Mouse (Mus musculus) C2C12 (cell line): ENCODE measurements around the gene Dcdc2c.

Source experiments
- CEBPB ChIP-seq: IDR thresholded peaks from one replicate; pipeline ENCODE4 v1.6.1; 2011; ENCODE audit warnings: low read depth, mild to moderate bottlenecking, control low read depth, moderate library complexity
- CTCF ChIP-seq: IDR thresholded peaks from one replicate; pipeline ENCODE4 v1.5.1; 2011; ENCODE audit not compliant: control insufficient read depth, insufficient read depth, insufficient read length
- FOSL1 ChIP-seq: IDR thresholded peaks from one replicate; pipeline ENCODE4 v1.8.0; 2011; ENCODE audit warnings: mild to moderate bottlenecking, low read length; ENCODE audit not compliant: poor library complexity, insufficient read depth, severe bottlenecking
- MAX ChIP-seq: IDR thresholded peaks from one replicate; pipeline ENCODE4 v1.6.1; 2011; ENCODE audit warnings: mild to moderate bottlenecking, control low read depth
- MYOD1 ChIP-seq: IDR thresholded peaks from one replicate; pipeline ENCODE4 v1.6.1; 2011; ENCODE audit warnings: low read depth; ENCODE audit not compliant: control insufficient read depth, insufficient read length
- MYOG ChIP-seq: IDR thresholded peaks from one replicate; pipeline ENCODE4 v1.6.1; 2011; ENCODE audit not compliant: control insufficient read depth, insufficient read length; ENCODE audit errors: extremely low read depth
- USF1 ChIP-seq: IDR thresholded peaks from one replicate; pipeline ENCODE4 v1.6.1; 2011; ENCODE audit warnings: low read depth, mild to moderate bottlenecking, control low read depth, moderate library complexity

DNA sequence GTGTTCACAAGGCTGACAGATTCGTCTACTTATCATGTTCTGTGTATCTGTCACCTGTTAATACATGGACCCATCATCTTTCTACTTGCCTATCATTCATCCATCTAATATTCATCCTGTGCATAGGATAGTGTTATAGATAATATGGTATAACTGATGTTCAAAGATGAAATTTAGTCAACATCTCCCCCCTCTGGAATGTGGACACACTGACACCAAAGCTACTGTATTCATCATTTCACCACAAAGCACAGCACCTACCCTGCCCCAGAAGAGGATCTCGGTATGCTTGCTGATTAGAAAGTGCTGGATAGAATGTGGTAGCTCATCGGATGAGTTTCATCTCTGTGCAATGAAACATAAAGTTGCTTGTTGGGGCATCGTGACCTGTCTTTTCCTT lies 135.2 kb downstream of the Dcdc2c start:
- no peak for TF ChIP-seq MAX
- TF ChIP-seq CTCF: no peak
- no peak for TF ChIP-seq USF1
- no peak for TF ChIP-seq MYOD1
- no peak for TF ChIP-seq MYOG
- no peak for TF ChIP-seq FOSL1
- no peak for TF ChIP-seq CEBPB
